Mouse (Mus musculus) gastrocnemius, postnatal 4 days (tissue): Measurements from ENCODE around the gene Tenm2. TPM values are rescaled to one million over a fixed set of nuclear protein-coding genes. Genes with fewer than 3 reads are reported as not detected.

Experiments used
- DNase-seq, 2 experiments: peaks; one replicate each; pipeline ENCODE4 v3.0.0; 2021 to 2022; ENCODE audit warnings: low spot score in 2 of 2, mixed read lengths in 2 of 2
- total RNA-seq, 2 experiments: library from RNA; stranded (reverse); gene quantifications; 2 replicates each; pipeline ENCODE4 v1.2.3; 2021

Gene Tenm2
- total RNA-seq, 2 experiments from 2014 or later, result 1.0 to 1.2 TPM

GRCm38 (mm10) chr11:36223716-36224439 is 1011.9 kb downstream of the Tenm2 start:
- no peak for DNase-seq

GRCm38 (mm10) chr11:36222071-36222470 is 1013.7 kb downstream of the Tenm2 start:
- no peak for DNase-seq

DNA sequence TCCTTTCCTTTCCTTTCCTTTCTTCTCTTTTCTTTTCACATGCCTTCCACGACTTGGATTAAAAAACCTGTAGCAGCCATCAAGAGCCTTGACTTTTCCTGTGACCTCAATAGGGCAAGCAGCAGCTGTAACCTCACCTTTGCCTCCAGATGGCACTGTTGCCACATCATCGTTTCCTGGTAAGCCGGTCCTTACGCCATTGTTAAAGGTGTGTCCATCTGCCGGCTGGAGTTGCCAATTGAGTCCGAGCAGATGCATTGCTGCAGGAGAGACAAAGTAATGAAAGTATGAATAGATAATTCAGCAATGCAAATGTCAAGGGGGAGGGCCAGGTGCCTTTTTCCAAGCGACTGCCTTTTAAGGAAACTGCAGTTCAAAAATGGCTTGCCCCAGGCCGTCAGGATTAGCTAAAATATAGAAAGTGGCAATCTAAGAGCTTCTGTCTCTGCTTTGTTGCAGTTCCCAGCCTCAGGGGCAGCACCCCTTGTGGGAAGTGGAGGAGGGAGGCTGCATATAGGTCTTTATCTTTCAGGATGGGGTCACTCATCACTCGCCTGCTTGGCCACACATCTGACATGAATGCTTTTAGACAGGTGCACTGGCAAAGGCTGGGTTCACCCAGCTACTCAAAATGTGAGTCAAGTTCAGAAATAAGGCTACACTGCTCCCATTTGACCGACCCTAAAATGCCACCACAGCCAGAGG is 1014.3 kb downstream of the Tenm2 start:
- DNase-seq, result peak; percentile 33 to 56

DNA sequence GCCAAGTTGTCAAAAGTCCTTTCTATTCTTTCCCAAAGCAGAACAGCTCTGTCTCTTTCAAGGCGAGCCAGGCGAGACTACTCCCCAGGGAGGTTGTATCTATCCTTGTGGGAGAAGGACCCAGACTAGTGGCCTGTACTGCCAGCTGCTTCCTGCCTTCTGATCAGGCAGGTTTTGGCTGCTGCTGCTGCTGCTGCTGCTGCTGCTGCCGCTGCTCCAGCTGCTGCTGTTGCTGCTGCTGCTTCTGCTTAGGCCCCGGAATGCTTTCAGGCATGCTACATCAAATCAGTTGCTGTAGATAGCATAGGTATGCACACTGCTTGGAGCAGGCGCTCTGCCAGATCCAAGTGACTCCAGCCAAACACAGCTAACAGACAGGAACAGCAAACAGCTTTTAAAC is 1015.1 kb downstream of the Tenm2 start:
- no peak for DNase-seq

GRCm38 (mm10) chr11:36219586-36219985 is 1016.2 kb downstream of the Tenm2 start:
- no peak for DNase-seq

DNA sequence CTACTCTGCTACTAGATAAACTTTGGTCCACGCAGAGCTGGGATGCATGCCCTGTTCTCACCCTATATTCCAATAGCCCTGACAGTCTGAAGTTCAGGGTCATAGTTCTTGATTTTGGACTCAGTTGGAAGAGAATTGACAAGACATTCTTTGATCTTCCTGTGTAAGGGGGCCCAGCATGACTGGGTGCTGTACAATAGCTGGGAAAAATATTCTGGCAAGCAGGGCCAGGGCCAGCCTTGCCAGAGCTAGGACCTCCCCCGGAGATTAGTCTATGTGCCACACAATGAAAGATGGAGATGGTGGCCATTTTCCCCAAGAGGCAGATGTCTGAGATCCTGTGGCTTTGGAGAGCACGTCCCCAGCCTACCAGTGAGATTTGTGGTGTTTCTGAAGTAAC is 1021.2 kb downstream of the Tenm2 start:
- DNase-seq, result no peak

DNA sequence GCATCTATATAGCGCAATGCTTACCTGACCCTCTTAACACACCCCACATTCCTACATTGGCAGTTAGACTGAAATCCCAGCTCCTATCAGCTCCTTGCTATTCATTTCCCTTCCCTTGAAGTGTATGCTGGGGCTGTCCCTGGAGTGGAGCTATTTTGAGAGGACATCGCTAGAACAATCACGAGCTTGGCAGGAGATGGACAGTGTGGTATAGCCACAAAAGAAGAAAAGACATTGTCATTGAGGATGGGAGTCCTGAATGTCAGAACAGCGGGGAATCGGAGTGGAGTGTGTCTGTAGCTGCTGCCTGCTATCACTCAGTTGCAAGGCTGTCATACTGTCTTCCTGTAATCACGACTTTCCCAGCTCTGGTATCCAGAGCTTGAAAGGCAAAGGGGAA is 1031.4 kb downstream of the Tenm2 start:
- DNase-seq, result no peak

- DNase-seq, result no peak
Measured at GRCm38 (mm10) chr11:36203896-36204295, 1031.9 kb downstream of the Tenm2 start.

DNA sequence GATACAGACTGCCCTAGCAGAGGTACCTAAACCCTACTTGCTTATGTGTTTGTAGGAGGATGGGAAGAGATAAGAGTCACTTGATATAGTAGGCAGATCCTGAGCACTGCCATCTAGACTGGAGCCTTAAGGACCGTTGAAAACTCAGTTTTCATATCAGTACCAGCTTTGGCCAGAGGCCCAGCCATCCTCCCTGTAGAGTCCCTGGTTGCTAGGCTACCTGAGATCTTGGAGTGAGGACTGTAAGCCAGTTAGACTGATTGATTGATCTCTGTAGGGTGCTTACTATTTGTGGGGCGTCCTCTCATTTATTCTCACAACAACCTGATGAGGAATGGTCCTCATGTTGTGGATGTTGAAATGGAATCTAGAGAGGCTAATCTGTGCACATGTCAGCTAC is 1041.4 kb downstream of the Tenm2 start:
- peak in 1 of 2 experiments; percentile 2 for DNase-seq

- DNase-seq, result no peak
Measured at GRCm38 (mm10) chr11:36176106-36176505, 1059.7 kb downstream of the Tenm2 start.

- no peak for DNase-seq
Measured at GRCm38 (mm10) chr11:36173076-36173690, 1062.6 kb downstream of the Tenm2 start.

DNA sequence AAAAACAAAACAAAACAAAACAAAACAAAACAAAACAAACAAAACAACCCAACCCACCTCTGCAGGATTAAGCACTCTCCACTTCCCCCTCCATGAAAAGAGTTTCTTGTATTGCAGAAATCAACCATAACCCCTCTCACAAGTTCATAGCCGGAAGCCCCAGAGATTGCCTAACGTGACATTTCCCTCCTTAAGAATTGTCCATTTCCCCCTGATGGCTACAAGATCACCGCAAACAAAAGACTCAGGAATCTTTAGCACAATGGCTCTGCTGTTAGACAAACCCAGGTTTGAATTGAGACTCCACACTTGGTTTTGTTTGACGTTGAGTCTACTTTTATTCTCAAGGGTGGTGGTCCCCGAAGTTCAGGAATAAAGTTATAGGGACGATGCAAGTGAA is 1063.2 kb downstream of the Tenm2 start:
- no peak for DNase-seq

DNA sequence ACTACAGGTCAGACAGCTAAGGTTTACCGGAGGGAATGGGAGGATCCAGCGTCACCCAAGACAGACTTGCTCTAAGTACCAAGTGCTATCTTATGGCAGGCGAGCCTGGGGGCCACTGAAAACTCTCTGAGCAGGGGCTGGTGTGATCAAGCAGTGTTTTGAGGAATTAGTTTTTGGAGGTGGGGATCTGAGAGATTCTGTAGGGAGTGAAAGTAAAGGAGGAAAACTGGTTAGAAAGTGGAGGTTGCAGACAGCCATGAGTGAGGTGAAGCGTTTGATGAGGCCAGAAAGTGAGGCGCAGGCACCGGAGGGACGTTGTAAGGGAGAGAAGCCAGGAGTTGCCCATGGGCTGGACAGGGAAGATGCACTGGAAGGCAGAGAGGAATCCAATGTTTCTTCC is 1063.8 kb downstream of the Tenm2 start:
- DNase-seq, result no peak

DNA sequence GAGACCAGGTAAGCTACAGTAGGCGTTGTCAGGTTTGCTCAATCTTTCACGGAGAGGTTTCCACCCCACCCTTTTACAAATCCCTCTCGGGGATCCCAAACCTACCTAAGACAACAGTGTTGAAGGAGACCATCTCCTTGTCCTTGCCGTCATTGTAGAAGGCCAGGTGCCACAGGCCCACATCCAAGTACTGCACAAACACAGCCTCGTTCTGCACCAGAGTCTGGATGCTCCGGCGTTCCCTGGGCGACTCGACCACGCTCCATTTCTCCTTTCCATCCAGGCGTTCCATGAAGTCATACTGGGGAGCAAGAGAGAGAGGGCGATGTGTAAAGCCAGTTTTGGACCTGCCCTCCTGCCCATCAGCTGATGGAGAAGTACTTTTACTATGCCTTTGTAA is 1064.5 kb downstream of the Tenm2 start:
- DNase-seq, result no peak

DNA sequence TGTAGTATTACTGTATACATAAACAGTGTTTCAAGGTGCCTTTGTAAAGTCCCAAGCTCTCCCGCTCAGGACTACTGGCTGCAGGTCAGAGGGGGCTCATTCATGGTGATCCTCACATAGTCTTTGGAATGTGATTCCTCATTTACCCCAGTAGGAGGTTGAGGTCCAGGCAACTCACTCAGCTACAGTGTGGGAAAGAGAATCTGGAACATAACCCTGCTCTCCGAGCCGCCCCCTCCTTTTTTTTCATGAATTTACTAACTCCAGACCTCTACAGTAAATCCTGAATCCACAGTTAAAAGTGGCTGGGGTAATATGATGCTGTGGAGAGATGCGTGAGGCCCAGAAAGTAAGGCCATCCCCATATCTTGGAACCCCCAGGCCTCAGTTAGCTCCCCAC is 1066.0 kb downstream of the Tenm2 start:
- no peak for DNase-seq

GRCm38 (mm10) chr11:36168921-36169537 is 1066.7 kb downstream of the Tenm2 start:
- DNase-seq, result no peak

- no peak for DNase-seq
Measured at GRCm38 (mm10) chr11:36167766-36168318, 1067.9 kb downstream of the Tenm2 start.

DNA sequence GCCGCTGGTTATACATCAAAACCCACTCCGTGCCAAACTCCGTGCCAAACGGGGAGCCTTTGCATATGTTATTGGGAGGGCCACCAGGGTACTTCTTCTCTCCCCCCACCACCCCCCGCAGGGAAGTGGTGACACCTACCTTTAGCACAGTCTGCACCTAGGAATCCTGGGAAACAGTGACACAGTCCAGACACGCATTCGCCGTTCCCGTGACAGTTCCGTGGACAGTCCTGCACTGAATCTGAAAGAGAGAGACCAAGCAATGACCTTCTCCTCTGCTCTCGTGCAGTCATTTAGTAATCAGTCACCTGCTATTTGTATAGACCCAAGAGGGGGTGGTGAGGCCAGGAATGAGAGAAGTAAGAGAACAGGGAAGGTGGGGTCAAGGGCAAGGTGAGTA is 1072.2 kb downstream of the Tenm2 start:
- DNase-seq, result no peak

DNA sequence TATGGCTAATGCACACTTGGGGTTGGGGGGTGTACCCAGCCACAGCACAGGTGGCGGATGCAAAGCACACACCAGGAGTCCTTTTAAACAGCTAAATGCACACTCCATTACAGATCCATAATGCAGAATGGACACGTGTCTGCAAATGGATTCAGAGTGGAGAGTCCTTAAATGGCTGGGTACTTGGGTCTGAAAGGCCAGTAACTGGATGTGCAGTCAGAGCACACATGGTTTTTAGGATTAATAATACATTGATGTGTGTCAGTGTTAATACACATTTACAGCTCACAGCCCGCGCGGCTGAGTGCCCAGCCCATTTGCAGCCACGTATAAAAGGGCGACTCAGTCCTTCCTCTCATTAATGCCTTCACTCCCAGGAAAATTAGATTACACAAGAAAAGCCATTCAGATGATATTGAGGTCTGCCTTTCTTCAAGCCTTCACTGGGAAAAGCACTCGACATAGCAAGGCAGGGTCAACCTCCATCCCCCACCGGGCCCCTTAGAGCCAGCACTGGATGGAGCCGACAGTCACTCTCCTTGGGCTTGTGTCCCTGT is 1073.9 kb downstream of the Tenm2 start:
- no peak for DNase-seq

GRCm38 (mm10) chr11:36153450-36153849 is 1082.3 kb downstream of the Tenm2 start:
- no peak for DNase-seq

GRCm38 (mm10) chr11:36153011-36153410 is 1082.8 kb downstream of the Tenm2 start:
- DNase-seq, result no peak
